Mouse (Mus musculus): ENCODE measurements at regions not wholly inside any gene's neighbourhood (a gene's known extent, or its start where the extent isn't known, plus 50 kb on each side); places are given as distances from the start of the nearest gene placed in this dataset.

DNA sequence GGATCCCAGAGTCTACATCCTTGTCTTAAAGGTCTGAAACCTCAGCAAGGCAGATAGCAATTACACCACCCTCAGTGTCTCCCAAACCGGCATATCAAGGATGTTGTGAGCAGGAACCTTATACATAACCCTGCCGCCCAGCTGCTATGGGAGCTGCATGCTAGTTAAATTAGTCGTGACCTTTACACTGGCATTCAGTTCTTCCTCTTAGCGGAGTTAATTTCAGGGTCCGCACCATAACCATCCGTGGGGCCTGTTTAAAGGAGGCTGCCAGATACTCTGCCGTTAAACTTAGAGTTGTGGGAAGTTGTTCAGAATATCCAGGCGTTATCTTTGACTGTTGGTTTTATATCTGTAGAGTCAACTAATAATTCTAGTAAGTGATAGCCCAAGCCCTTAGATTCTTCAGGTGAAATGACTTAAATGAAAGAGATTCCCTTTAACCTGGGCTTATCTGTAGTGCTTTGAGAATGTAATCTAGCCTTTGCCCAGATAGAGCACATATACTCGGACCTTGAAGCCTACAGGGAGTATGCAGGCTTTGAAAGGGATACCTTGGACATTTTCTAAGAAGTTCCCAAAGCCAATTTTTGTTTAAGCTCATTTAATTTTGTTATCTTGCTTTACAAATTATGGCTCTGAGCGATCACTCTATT is 153.3 kb upstream of the Spaca1 start:
- TF ChIP-seq CTCF (IDR thresholded peaks at IDR 0.05 in 2 of 3, conservative IDR thresholded peaks at IDR 0.05 in 1 of 3; ENCODE audit: control insufficient read depth in 1 of 3, insufficient read depth in 1 of 3, low read depth in 2 of 3, low read length in 3 of 3, poor library complexity in 1 of 3, severe bottlenecking in 1 of 3), result no peak
- no peak for TF ChIP-seq JUND (IDR thresholded peaks at IDR 0.05; ENCODE audit: low read depth, low read length)
- no peak for TF ChIP-seq NRF1 (IDR thresholded peaks at IDR 0.05; ENCODE audit: insufficient read depth, low read depth, low read length, poor library complexity, severe bottlenecking)
- TF ChIP-seq EP300 (IDR thresholded peaks at IDR 0.05; ENCODE audit: low read depth in 1 of 2, low read length in 2 of 2), result no peak
- TF ChIP-seq POLR2A (IDR thresholded peaks at IDR 0.05; ENCODE audit: control insufficient read depth in 1 of 2, insufficient read depth in 1 of 2, low read depth in 1 of 2, low read length in 2 of 2, poor library complexity in 1 of 2), result no peak
- TF ChIP-seq BHLHE40 (IDR thresholded peaks at IDR 0.05; ENCODE audit: borderline replicate concordance, low read depth, low read length), result no peak
- no peak for TF ChIP-seq RAD21 (IDR thresholded peaks at IDR 0.05; ENCODE audit: low read depth, low read length)
- TF ChIP-seq E2F4 (IDR thresholded peaks at IDR 0.05; ENCODE audit: borderline replicate concordance, low read depth, low read length), result no peak
- TF ChIP-seq ZNF384 (IDR thresholded peaks at IDR 0.05; ENCODE audit: low read depth, low read length), result no peak
- no peak for TF ChIP-seq UBTF (IDR thresholded peaks at IDR 0.05; ENCODE audit: borderline replicate concordance, insufficient read depth, low read depth, low read length)
- no peak for TF ChIP-seq MYC (IDR thresholded peaks at IDR 0.05; ENCODE audit: low read depth, low read length)
- TF ChIP-seq NELFE (IDR thresholded peaks at IDR 0.05; ENCODE audit: low read depth, low read length), result no peak
